28 mouse cellular contexts compared by ENCODE assay signal in the genomic region with DNA sequence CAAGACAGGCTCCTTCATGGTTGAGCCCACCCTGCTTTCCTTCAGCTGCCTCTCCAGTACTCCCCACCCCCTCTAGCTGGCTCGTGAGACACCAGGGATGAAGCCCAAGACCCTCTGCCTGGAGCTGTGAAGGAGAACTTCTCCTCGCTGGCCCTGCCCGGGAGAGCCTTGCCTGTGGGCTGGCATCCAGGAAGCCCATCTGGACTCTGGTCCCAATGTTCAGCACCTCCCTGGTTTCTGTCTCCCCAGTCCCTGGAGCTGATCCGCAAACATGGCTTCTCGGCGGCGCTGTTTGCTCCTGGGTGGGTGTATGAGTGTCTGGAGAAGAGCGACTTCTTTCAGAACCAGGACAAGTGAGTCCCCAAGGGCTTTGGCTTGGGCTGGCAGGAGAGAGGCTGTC. TPM values are rescaled to one million over a fixed set of nuclear protein-coding genes. Genes with fewer than 3 reads are reported as not detected.
DNase-seq lines count a peak whose midpoint lies in the region; ATAC-seq lines count a peak whose summit lies in the region.
"Had no signal": no experiment of that assay in that cellular context is flagged by ENCODE, and none has a peak within 500 bp of the region (broad histone marks: within the 10 kb centered on the region; RNA-seq: fewer than 3 reads in every experiment).

No protein-coding gene starts in this region.

- H3K4me1 ChIP-seq in forebrain, embryonic 16.5 days (replicated peaks; ENCODE audit: control insufficient read depth, insufficient read depth, low read length), result peaks cover 3% of the 10 kb centered on the region; the same call in 1 of the 2 replicates
- H3K4me1 ChIP-seq in forebrain, embryonic 15.5 days, result peaks cover 5% of the 10 kb centered on the region
- H3K4me1 ChIP-seq in kidney, embryonic 15.5 days, result peaks cover 10% of the 10 kb centered on the region
- H3K4me1 ChIP-seq: lung, embryonic 15.5 days had no signal

- no peak for ATAC-seq in forebrain, embryonic 16.5 days
- no peak for ATAC-seq in forebrain, embryonic 15.5 days (replicated peaks)
- ATAC-seq in kidney, embryonic 15.5 days (replicated peaks; ENCODE audit: low FRiP score), result no peak
- ATAC-seq: hindbrain, embryonic 16.5 days; midbrain, embryonic 16.5 days had no signal

- H3K4me3 ChIP-seq in forebrain, embryonic 16.5 days (replicated peaks; ENCODE audit: low read length), result no peak overlapping the region
- H3K4me3 ChIP-seq in forebrain, embryonic 15.5 days, result no peak overlapping the region
- no peak overlapping the region for H3K4me3 ChIP-seq in kidney, embryonic 15.5 days (replicated peaks)
- H3K4me3 ChIP-seq: embryonic facial prominence, embryonic 13.5 days; gastrocnemius, adult 2 months; heart, adult 2 months; limb, embryonic 13.5 days; lung, embryonic 15.5 days; neural tube, embryonic 12.5 days had no signal

- H3K36me3 ChIP-seq in forebrain, embryonic 16.5 days (ENCODE audit: control insufficient read depth, insufficient read depth), result 0 out of 2 replicates have a peak, but pooled peaks cover 2% of the 10 kb centered on the region
- H3K36me3 ChIP-seq in forebrain, embryonic 15.5 days, result no peaks in the 10 kb centered on the region
- H3K36me3 ChIP-seq in kidney, embryonic 15.5 days, result peaks cover 29% of the 10 kb centered on the region

- H3K9ac ChIP-seq in forebrain, embryonic 16.5 days (replicated peaks; ENCODE audit: low read depth, low read length), result 0 out of 2 replicates have a peak overlapping the region, but pooled peaks have one; percentile 13
- H3K9ac ChIP-seq in forebrain, embryonic 15.5 days (replicated peaks), result no peak overlapping the region
- H3K9ac ChIP-seq in kidney, embryonic 15.5 days, result no peak overlapping the region
- H3K9ac ChIP-seq: lung, embryonic 15.5 days; neural tube, embryonic 12.5 days had no signal

- DNase-seq in cerebellum, adult 18-20 months, result peak; percentile 75 to 77
- peak; percentile 61 for DNase-seq in cerebellum, adult 8-10 months
- peak; percentile 76 to 85 for DNase-seq in cerebellum, postnatal 25 days
- DNase-seq in ovary, postnatal 10 days (ENCODE audit: low spot score), result no peak
- DNase-seq: adrenal gland, adult 2 months; adrenal gland, postnatal 36 days; B cell, adult 2 months; embryo, embryonic 11 days; gastrocnemius, adult 2 months; heart, adult 2 months; heart, postnatal 14 days; kidney, adult 18-20 months; kidney, postnatal 4 days; layer of hippocampus, adult 9-11 months; thymus, adult 2 months; thymus, postnatal 36 days had no signal

- no peaks in the 10 kb centered on the region for H3K27me3 ChIP-seq in forebrain, embryonic 16.5 days (replicated peaks; ENCODE audit: control insufficient read depth, insufficient read depth, low read length)
- no peaks in the 10 kb centered on the region for H3K27me3 ChIP-seq in forebrain, embryonic 15.5 days
- H3K27me3 ChIP-seq in kidney, embryonic 15.5 days, result peaks cover 1% of the 10 kb centered on the region; the same call in 1 of the 2 replicates
- H3K27me3 ChIP-seq: embryonic facial prominence, embryonic 13.5 days; limb, embryonic 13.5 days; lung, embryonic 15.5 days; neural tube, embryonic 12.5 days had no signal

- H3K9me3 ChIP-seq in forebrain, embryonic 16.5 days (ENCODE audit: control insufficient read depth, low read length), result no peaks in the 10 kb centered on the region
- no peaks in the 10 kb centered on the region for H3K9me3 ChIP-seq in forebrain, embryonic 15.5 days
- H3K9me3 ChIP-seq in kidney, embryonic 15.5 days (replicated peaks), result no peaks in the 10 kb centered on the region
- H3K9me3 ChIP-seq: embryonic facial prominence, embryonic 13.5 days; limb, embryonic 13.5 days; lung, embryonic 15.5 days; neural tube, embryonic 12.5 days had no signal

- 77% methylated on average over 8 of the region's 8 CpGs for WGBS in forebrain, embryonic 16.5 days
- WGBS in forebrain, embryonic 15.5 days, result 80% methylated on average over 8 of the region's 8 CpGs
- WGBS in kidney, embryonic 15.5 days, result 86% methylated on average over 8 of the region's 8 CpGs

- no peak overlapping the region for H3K27ac ChIP-seq in forebrain, embryonic 16.5 days (ENCODE audit: low read length)
- no peak overlapping the region for H3K27ac ChIP-seq in forebrain, embryonic 15.5 days (replicated peaks)
- no peak overlapping the region for H3K27ac ChIP-seq in kidney, embryonic 15.5 days
- H3K27ac ChIP-seq: embryonic facial prominence, embryonic 13.5 days; gastrocnemius, adult 2 months; heart, adult 2 months; kidney, postnatal 0 days; limb, embryonic 13.5 days; lung, embryonic 15.5 days; neural tube, embryonic 12.5 days had no signal

- H3K4me2 ChIP-seq in forebrain, embryonic 16.5 days (ENCODE audit: low read length), result no peak overlapping the region
- H3K4me2 ChIP-seq in forebrain, embryonic 15.5 days (replicated peaks), result no peak overlapping the region
- H3K4me2 ChIP-seq in kidney, embryonic 15.5 days, result no peak overlapping the region
- H3K4me2 ChIP-seq: embryonic facial prominence, embryonic 13.5 days; limb, embryonic 13.5 days; liver, embryonic 11.5 days; lung, embryonic 15.5 days; midbrain, embryonic 11.5 days; neural tube, embryonic 12.5 days had no signal

RNA-seq across cellular contexts. Expression of a gene that starts 7.5 kb away (rescaled TPM):
- 6.7 and 7.1 TPM in 2 replicates for polyA plus RNA-seq in forebrain, embryonic 16.5 days (2015; fragmentation: Nextera tagmentation; extraction: Ambion mirVana)
- polyA plus RNA-seq in forebrain, embryonic 15.5 days (2015; fragmentation: Nextera tagmentation; extraction: Ambion mirVana), result 5.3 and 6.8 TPM in 2 replicates
- 5.4 and 8.7 TPM in 2 replicates for polyA plus RNA-seq in kidney, embryonic 15.5 days (2015; fragmentation: Nextera tagmentation; extraction: Ambion mirVana)

RNA-seq across cellular contexts. Expression of a gene that starts 56.2 kb away (rescaled TPM):
- polyA plus RNA-seq in forebrain, embryonic 16.5 days (2015; fragmentation: Nextera tagmentation; extraction: Ambion mirVana), result 3.2 and 3.3 TPM in 2 replicates
- polyA plus RNA-seq in forebrain, embryonic 15.5 days (2015; fragmentation: Nextera tagmentation; extraction: Ambion mirVana), result 3.2 and 3.4 TPM in 2 replicates
- polyA plus RNA-seq in kidney, embryonic 15.5 days (2015; fragmentation: Nextera tagmentation; extraction: Ambion mirVana), result 5.9 and 7.2 TPM in 2 replicates
